Mouse (Mus musculus): ENCODE measurements around the gene Gpr35. TPM values are rescaled to one million over a fixed set of nuclear protein-coding genes. Genes with fewer than 3 reads are reported as not detected.
"Not testable (repeated sequence)": the region's sequence is repeated elsewhere in the genome, so short reads cannot be mapped to it uniquely, and the experiment has no call there.

Gene Gpr35
- polyA plus RNA-seq, 1 experiment from 2014 or later, result 4.1 TPM

GRCm38 (mm10) chr1:92958999-92959398 lies 8.3 kb downstream of the Gpr35 start:
- no peak overlapping the region for H3K9ac ChIP-seq (ENCODE audit: low read length)
- no peaks in the 10 kb centered on the region for H3K36me3 ChIP-seq (ENCODE audit: control insufficient read depth, insufficient read depth, low read length)
- H3K4me1 ChIP-seq (replicated peaks; ENCODE audit: control insufficient read depth, insufficient read depth), result no peaks in the 10 kb centered on the region
- 74% methylated on average over 1 of the region's 1 CpGs for WGBS
- no peak overlapping the region for H3K4me2 ChIP-seq (replicated peaks; ENCODE audit: low read depth)
- DNase-seq (ENCODE audit: low spot score), result no peak
- H3K27ac ChIP-seq (replicated peaks), result no peak overlapping the region
- no peak for ATAC-seq (ENCODE audit: low FRiP score, low TSS enrichment)
- H3K9me3 ChIP-seq (ENCODE audit: control insufficient read depth, low read length), result no peaks in the 10 kb centered on the region
- TF ChIP-seq CTCF (IDR thresholded peaks at IDR 0.05; ENCODE audit: low read depth) (no peak), EP300 (optimal IDR thresholded peaks at IDR 0.05) (no peak)
- H3K27me3 ChIP-seq (ENCODE audit: control insufficient read depth, insufficient read depth, low read length), result no peaks in the 10 kb centered on the region
- H3K4me3 ChIP-seq (ENCODE audit: low read depth, low read length), result no peak overlapping the region

GRCm38 (mm10) chr1:92970791-92971190 lies 20.1 kb downstream of the Gpr35 start:
- not testable (repeated sequence) for H3K27ac ChIP-seq (replicated peaks); H3K4me3 ChIP-seq (ENCODE audit: low read depth, low read length); H3K36me3 ChIP-seq (ENCODE audit: control insufficient read depth, insufficient read depth, low read length); H3K9me3 ChIP-seq (ENCODE audit: control insufficient read depth, low read length); H3K9ac ChIP-seq (ENCODE audit: low read length); DNase-seq (ENCODE audit: low spot score); H3K27me3 ChIP-seq (ENCODE audit: control insufficient read depth, insufficient read depth, low read length); H3K4me2 ChIP-seq (replicated peaks; ENCODE audit: low read depth); ATAC-seq (ENCODE audit: low FRiP score, low TSS enrichment); H3K4me1 ChIP-seq (replicated peaks; ENCODE audit: control insufficient read depth, insufficient read depth)
- 76% methylated on average over 6 of the region's 6 CpGs for WGBS

- H3K9ac ChIP-seq (ENCODE audit: low read length), result no peak overlapping the region
- H3K9me3 ChIP-seq (ENCODE audit: control insufficient read depth, low read length), result no peaks in the 10 kb centered on the region
- no peak for TF ChIP-seq CTCF (IDR thresholded peaks at IDR 0.05; ENCODE audit: low read depth)
- H3K27me3 ChIP-seq (ENCODE audit: control insufficient read depth, insufficient read depth, low read length), result no peaks in the 10 kb centered on the region
- H3K4me3 ChIP-seq (ENCODE audit: low read depth, low read length), result no peak overlapping the region
- no peak overlapping the region for H3K27ac ChIP-seq (replicated peaks)
- WGBS, result 84% methylated on average over 7 of the region's 7 CpGs
- H3K4me2 ChIP-seq (replicated peaks; ENCODE audit: low read depth), result no peak overlapping the region
- no peak for DNase-seq (ENCODE audit: low spot score)
- no peaks in the 10 kb centered on the region for H3K36me3 ChIP-seq (ENCODE audit: control insufficient read depth, insufficient read depth, low read length)
- H3K4me1 ChIP-seq (replicated peaks; ENCODE audit: control insufficient read depth, insufficient read depth), result no peaks in the 10 kb centered on the region
- ATAC-seq (ENCODE audit: low FRiP score, low TSS enrichment), result no peak
Observed at GRCm38 (mm10) chr1:92971879-92972795, 21.5 kb downstream of the Gpr35 start.

- WGBS, result 45% methylated on average over 1 of the region's 1 CpGs
- Histone ChIP-seq H3K9ac (ENCODE audit: low read length) (no peak overlapping the region), H3K27ac (replicated peaks) (no peak overlapping the region), H3K4me3 (ENCODE audit: low read depth, low read length) (no peak overlapping the region), H3K36me3 (ENCODE audit: control insufficient read depth, insufficient read depth, low read length) (no peaks in the 10 kb centered on the region), H3K4me1 (replicated peaks; ENCODE audit: control insufficient read depth, insufficient read depth) (no peaks in the 10 kb centered on the region), H3K27me3 (ENCODE audit: control insufficient read depth, insufficient read depth, low read length) (no peaks in the 10 kb centered on the region), H3K4me2 (replicated peaks; ENCODE audit: low read depth) (no peak overlapping the region), H3K9me3 (ENCODE audit: control insufficient read depth, low read length) (no peaks in the 10 kb centered on the region)
- TF ChIP-seq CTCF (IDR thresholded peaks at IDR 0.05; ENCODE audit: low read depth), result no peak
- no peak for TF ChIP-seq EP300 (optimal IDR thresholded peaks at IDR 0.05)
- ATAC-seq (ENCODE audit: low FRiP score, low TSS enrichment) (peak; percentile 65; the same call in 1 of the 2 replicates), DNase-seq (ENCODE audit: low spot score) (peak; percentile 69)
Observed at GRCm38 (mm10) chr1:92972854-92973253, 22.2 kb downstream of the Gpr35 start.

GRCm38 (mm10) chr1:92976141-92976566 lies 25.5 kb downstream of the Gpr35 start:
- H3K9me3 ChIP-seq (ENCODE audit: control insufficient read depth, low read length), result no peaks in the 10 kb centered on the region
- 28% methylated on average over 6 of the region's 6 CpGs for WGBS
- TF ChIP-seq EP300 (optimal IDR thresholded peaks at IDR 0.05) (no peak), CTCF (IDR thresholded peaks at IDR 0.05; ENCODE audit: low read depth) (no peak)
- H3K4me2 ChIP-seq (replicated peaks; ENCODE audit: low read depth), result no peak overlapping the region
- no peak overlapping the region for H3K27ac ChIP-seq (replicated peaks)
- no peak for ATAC-seq (ENCODE audit: low FRiP score, low TSS enrichment)
- H3K4me3 ChIP-seq (ENCODE audit: low read depth, low read length), result no peak overlapping the region
- no peaks in the 10 kb centered on the region for H3K4me1 ChIP-seq (replicated peaks; ENCODE audit: control insufficient read depth, insufficient read depth)
- peak; percentile 29 for DNase-seq (ENCODE audit: low spot score)
- H3K36me3 ChIP-seq (ENCODE audit: control insufficient read depth, insufficient read depth, low read length), result no peaks in the 10 kb centered on the region
- H3K9ac ChIP-seq (ENCODE audit: low read length), result no peak overlapping the region
- no peaks in the 10 kb centered on the region for H3K27me3 ChIP-seq (ENCODE audit: control insufficient read depth, insufficient read depth, low read length)

- Histone ChIP-seq H3K4me2 (replicated peaks; ENCODE audit: low read depth) (peak overlapping the region; percentile 19), H3K27ac (replicated peaks) (peak overlapping the region; percentile 18; the same call in 1 of the 2 replicates), H3K4me1 (replicated peaks; ENCODE audit: control insufficient read depth, insufficient read depth) (no peaks in the 10 kb centered on the region), H3K4me3 (ENCODE audit: low read depth, low read length) (no peak overlapping the region), H3K9ac (ENCODE audit: low read length) (no peak overlapping the region), H3K9me3 (ENCODE audit: control insufficient read depth, low read length) (no peaks in the 10 kb centered on the region), H3K36me3 (ENCODE audit: control insufficient read depth, insufficient read depth, low read length) (no peaks in the 10 kb centered on the region), H3K27me3 (ENCODE audit: control insufficient read depth, insufficient read depth, low read length) (no peaks in the 10 kb centered on the region)
- TF ChIP-seq CTCF (IDR thresholded peaks at IDR 0.05; ENCODE audit: low read depth), result no peak
- no peak for TF ChIP-seq EP300 (optimal IDR thresholded peaks at IDR 0.05)
- peak; percentile 30 for DNase-seq (ENCODE audit: low spot score)
- WGBS, result 16% methylated on average over 7 of the region's 7 CpGs
- peak; percentile 59 for ATAC-seq (ENCODE audit: low FRiP score, low TSS enrichment)
Observed at GRCm38 (mm10) chr1:92978645-92979044, 28.0 kb downstream of the Gpr35 start.
